12 mouse cellular contexts compared by ENCODE assay signal in genomic region chr13:20033937-20034735, GRCm38 (mm10). TPM values are rescaled to one million over a fixed set of nuclear protein-coding genes. Genes with fewer than 3 reads are reported as not detected.
A peak's percentile ranks its signal among the peaks of the same experiment; 100 is the strongest.
DNase-seq lines count a peak whose midpoint lies in the region.
"Had no signal": no experiment of that assay in that cellular context is flagged by ENCODE, and none has a peak within 500 bp of the region (broad histone marks: within the 10 kb centered on the region; RNA-seq: fewer than 3 reads in every experiment).

No protein-coding gene starts in this region.

- DNase-seq in heart, adult 11 months, result peak; percentile 90
- no peak for DNase-seq in heart, postnatal 10 days
- DNase-seq in 416B (ENCODE audit: low read depth) (peak; percentile 38), adipocyte (ENCODE audit: low spot score) (peak; percentile 52)
- DNase-seq in lung, postnatal 14 days, result peak; percentile 21
- no peak for DNase-seq in layer of hippocampus, postnatal 36 days
- no peak for DNase-seq in right cerebral cortex, adult 18-20 months
- DNase-seq: adrenal gland, postnatal 25 days; cerebellum, adult 18-20 months; cerebellum, postnatal 25 days; kidney, postnatal 4 days; left cerebral cortex, postnatal 4 days had no signal

- intact Hi-C loops in heart, postnatal 10 days (cut with DNase I), result no loop called here

RNA-seq across cellular contexts. Expression of gene Elmo1, which starts 56.3 kb away (rescaled TPM):
- 10 to 100 TPM; 20.2 to 20.4 TPM for total RNA-seq in heart, postnatal 10 days (2021)
- total RNA-seq in layer of hippocampus, postnatal 36 days (2021), result 10 to 100 TPM; 24.6 to 29.2 TPM

Comparison
In these comparisons a context has a peak if more than half of its experiments do, and no peak if none do; other contexts are left out.
1. DNase-seq: peak in heart, adult 11 months (single experiment), 416B (single experiment), adipocyte (single experiment) and lung, postnatal 14 days (single experiment); none in heart, postnatal 10 days (0 of 2), layer of hippocampus, postnatal 36 days (0 of 2) and right cerebral cortex, adult 18-20 months (single experiment).